Mouse (Mus musculus) lung, postnatal 0 days (tissue): Measurements from ENCODE around the gene Hoxa7.

Source experiments
- CTCF ChIP-seq: IDR thresholded peaks from 2 replicates; pipeline ENCODE4 v1.5.1; 2016; ENCODE audit warnings: antibody characterized with exemption, mild to moderate bottlenecking
- EP300 ChIP-seq: IDR thresholded peaks from 2 replicates; pipeline ENCODE4 v1.6.1; 2016; ENCODE audit warnings: antibody characterized with exemption, mild to moderate bottlenecking, control low read depth

DNA sequence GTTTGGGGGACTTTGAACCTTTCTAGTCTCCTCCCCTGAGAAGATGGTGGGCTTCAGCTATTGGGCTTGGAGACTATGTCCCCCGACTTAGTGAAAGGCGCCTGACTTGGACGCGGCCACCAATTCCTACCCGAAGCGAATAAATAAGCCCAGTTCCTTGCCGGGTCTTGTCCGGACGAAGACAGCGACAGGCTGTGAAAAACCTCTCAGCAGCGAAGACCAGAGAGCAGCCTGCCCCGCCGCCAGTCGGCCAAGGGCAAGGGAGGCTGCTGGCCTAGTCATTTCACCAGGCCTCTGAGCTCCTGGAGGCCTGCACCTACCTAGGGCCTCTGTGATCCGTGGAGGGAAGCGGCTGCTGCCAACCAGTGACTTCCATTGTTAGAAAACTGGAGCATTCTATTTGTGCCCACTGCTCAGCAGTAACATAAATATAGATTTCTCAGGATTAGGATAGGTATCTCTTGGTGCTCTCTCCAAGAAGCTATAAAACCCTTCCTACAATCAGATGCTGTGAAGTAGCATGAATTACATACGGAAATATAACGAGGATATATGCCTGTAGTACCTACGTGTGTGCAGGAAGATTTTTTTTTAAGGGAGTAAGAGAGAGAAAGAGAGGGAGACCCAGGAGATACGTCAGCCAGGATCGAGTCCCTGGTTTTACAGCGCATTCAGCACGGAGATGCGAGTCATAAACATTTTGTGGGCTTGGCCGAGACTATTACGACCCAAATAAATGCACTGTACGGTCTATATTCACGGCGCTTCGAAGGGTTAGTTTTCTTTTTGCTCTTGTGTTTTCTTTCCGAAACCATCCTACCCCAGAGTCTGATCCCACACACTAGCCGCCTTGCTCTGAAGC is 1.4 kb downstream of the Hoxa7 start:
- TF ChIP-seq CTCF (no peak), EP300 (no peak)
